Mouse (Mus musculus) spleen, adult 2 months (tissue): Measurements from ENCODE around the gene Ddb2. TPM values are rescaled to one million over a fixed set of nuclear protein-coding genes. Genes with fewer than 3 reads are reported as not detected.
"Not testable (repeated sequence)": the region's sequence is repeated elsewhere in the genome, so short reads cannot be mapped to it uniquely, and the experiment has no call there.

Experiments
- DNase-seq, 2 experiments: peaks; one replicate each; pipeline versions ENCODE4 v3.0.0 to v3.0.0-alpha.2; 2012 to 2021; ENCODE audit warnings: low spot score in 2 of 2, low read depth in 1 of 2
- H3K27ac ChIP-seq: fragments of 200-500 bp; 2 replicates; pipeline ENCODE4 v1.5.1; 2012; ENCODE audit warnings: low read length, inconsistent platforms; ENCODE audit not compliant: insufficient read depth
- H3K27me3 ChIP-seq: fragments of 200-500 bp; 2 replicates; pipeline ENCODE4 v1.6.1; 2012; ENCODE audit warnings: mild to moderate bottlenecking, moderate library complexity, low read length, inconsistent platforms; ENCODE audit not compliant: control insufficient read depth, insufficient read depth
- H3K36me3 ChIP-seq: fragments of 200-500 bp; 2 replicates; pipeline ENCODE4 v1.6.1; 2012; ENCODE audit warnings: mild to moderate bottlenecking, low read length, inconsistent platforms; ENCODE audit not compliant: control insufficient read depth, insufficient read depth
- H3K4me1 ChIP-seq: fragments of 200-500 bp; 2 replicates; pipeline ENCODE4 v1.6.1; 2011; ENCODE audit warnings: inconsistent platforms; ENCODE audit not compliant: control insufficient read depth, insufficient read depth, insufficient read length
- H3K4me3 ChIP-seq: fragments of 200-500 bp; 2 replicates; pipeline ENCODE4 v1.5.1; 2011; ENCODE audit warnings: mild to moderate bottlenecking, inconsistent platforms; ENCODE audit not compliant: insufficient read depth, insufficient read length; ENCODE audit errors: extremely low read depth
- CTCF ChIP-seq: fragments of 200-500 bp; IDR thresholded peaks from 2 replicates; pipeline ENCODE4 v1.5.1; 2011; ENCODE audit warnings: mild to moderate bottlenecking, inconsistent platforms; ENCODE audit not compliant: insufficient read depth, insufficient read length, insufficient replicate concordance; ENCODE audit errors: extremely low read depth
- POLR2A ChIP-seq: fragments of 200-500 bp; IDR thresholded peaks from 2 replicates; pipeline ENCODE4 v1.6.1; 2011; ENCODE audit warnings: low read depth, low read length, inconsistent platforms
- WGBS: fragments of 180-500 bp; shearing (Covaris S2); methylation state at CpG from one replicate; pipeline ENCODE4 v1.1.7; 2018; 5-methylcytosine and 5-hydroxymethylcytosine counted together
- polyA plus RNA-seq: library from polyadenylated mRNA; depleted of rRNA; stranded (reverse); fragments of >200 nt; gene quantifications from 2 replicates; pipeline ENCODE4 v1.2.3, GENCODE M21; 2012

Gene Ddb2
- polyA plus RNA-seq, 1 experiment = 18.3 TPM

- no peak overlapping the region for H3K27ac ChIP-seq
- no peak overlapping the region for H3K4me3 ChIP-seq
- TF ChIP-seq POLR2A (no peak), CTCF (no peak)
- H3K4me1 ChIP-seq = peaks cover 5% of the 10 kb centered on the region
- no peaks in the 10 kb centered on the region for H3K36me3 ChIP-seq
- WGBS = 58% methylated on average over 8 of the region's 8 CpGs
- no peak for DNase-seq
- H3K27me3 ChIP-seq = peaks cover 22% of the 10 kb centered on the region
These were observed 18.1 kb upstream of the Ddb2 start for GRCm38 (mm10) chr2:91254725-91255380.

- DNase-seq = no peak
- H3K4me3 ChIP-seq = no peak overlapping the region
- TF ChIP-seq CTCF (no peak), POLR2A (no peak)
- no peak overlapping the region for H3K27ac ChIP-seq
- peaks cover 15% of the 10 kb centered on the region for H3K27me3 ChIP-seq
- WGBS = 61% methylated on average over 4 of the region's 4 CpGs
- peaks cover 5% of the 10 kb centered on the region for H3K4me1 ChIP-seq
- H3K36me3 ChIP-seq = no peaks in the 10 kb centered on the region
These were observed 15.7 kb upstream of the Ddb2 start for GRCm38 (mm10) chr2:91252512-91252911.

- Histone ChIP-seq H3K27me3 (peaks cover 12% of the 10 kb centered on the region), H3K4me3 (no peak overlapping the region), H3K27ac (no peak overlapping the region), H3K4me1 (peaks cover 3% of the 10 kb centered on the region), H3K36me3 (no peaks in the 10 kb centered on the region)
- no peak for DNase-seq
- TF ChIP-seq CTCF (no peak), POLR2A (no peak)
- 76% methylated on average over 4 of the region's 4 CpGs for WGBS
These were observed 15.2 kb upstream of the Ddb2 start for GRCm38 (mm10) chr2:91252001-91252400.

DNA sequence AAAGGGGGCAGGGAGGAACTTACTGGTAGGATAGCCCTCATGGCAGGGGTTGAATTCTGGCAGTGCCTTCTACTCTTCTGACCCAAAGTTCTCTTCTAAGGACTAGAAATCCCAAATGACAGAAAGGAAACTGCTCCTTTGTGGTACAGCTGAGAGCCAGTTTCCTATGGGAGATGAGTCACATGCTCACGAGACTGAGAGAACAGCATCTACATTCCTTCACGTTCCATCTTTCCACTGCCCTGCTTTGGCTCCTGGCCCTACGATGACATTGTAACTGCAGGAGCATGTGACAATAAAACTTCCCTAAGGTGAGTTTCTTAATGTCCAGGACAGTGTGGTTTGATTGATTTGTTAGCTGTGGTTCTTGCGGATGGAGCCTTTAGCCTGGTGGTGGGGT is 11.6 kb upstream of the Ddb2 start:
- 91% methylated on average over 4 of the region's 4 CpGs for WGBS
- no peaks in the 10 kb centered on the region for H3K36me3 ChIP-seq
- no peak overlapping the region for H3K27ac ChIP-seq
- no peak overlapping the region for H3K4me3 ChIP-seq
- TF ChIP-seq POLR2A = no peak
- TF ChIP-seq CTCF = no peak
- H3K4me1 ChIP-seq = no peaks in the 10 kb centered on the region
- DNase-seq = no peak
- H3K27me3 ChIP-seq = no peaks in the 10 kb centered on the region

DNA sequence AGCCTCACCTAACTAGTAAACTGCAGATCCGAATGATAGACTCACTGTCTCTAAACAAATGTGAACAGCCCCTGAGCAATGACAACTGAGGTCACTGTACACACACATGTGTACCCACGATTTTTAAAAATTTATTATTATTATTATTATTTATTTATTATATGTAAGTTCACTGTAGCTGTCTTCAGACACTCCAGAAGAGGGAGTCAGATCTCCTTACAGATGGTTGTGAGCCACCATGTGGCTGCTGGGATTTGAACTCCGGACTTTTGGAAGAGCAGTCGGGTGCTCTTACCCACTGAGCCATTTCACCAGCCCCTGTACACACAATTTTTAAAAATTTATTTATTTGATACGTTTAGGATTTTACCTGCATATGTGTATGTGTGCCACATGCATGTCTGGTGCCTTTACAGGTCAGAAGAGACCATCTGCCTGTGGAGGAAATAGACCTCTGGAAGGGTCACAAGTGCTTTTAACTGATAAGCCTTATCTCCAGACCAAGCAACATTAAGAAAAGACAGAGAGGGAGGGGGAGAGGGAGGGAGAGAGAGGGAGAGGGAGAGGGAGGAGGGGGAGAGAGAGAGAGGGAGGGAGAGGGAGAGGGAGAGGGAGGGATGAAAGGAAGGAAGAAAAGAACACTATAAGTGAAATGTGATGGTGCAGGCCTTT is 7.9 kb upstream of the Ddb2 start:
- Histone ChIP-seq H3K4me1 (no peaks in the 10 kb centered on the region), H3K36me3 (no peaks in the 10 kb centered on the region), H3K4me3 (no peak overlapping the region), H3K27ac (no peak overlapping the region), H3K27me3 (no peaks in the 10 kb centered on the region)
- TF ChIP-seq CTCF (no peak), POLR2A (no peak)
- no peak for DNase-seq
- 78% methylated on average over 5 of the region's 5 CpGs for WGBS

DNA sequence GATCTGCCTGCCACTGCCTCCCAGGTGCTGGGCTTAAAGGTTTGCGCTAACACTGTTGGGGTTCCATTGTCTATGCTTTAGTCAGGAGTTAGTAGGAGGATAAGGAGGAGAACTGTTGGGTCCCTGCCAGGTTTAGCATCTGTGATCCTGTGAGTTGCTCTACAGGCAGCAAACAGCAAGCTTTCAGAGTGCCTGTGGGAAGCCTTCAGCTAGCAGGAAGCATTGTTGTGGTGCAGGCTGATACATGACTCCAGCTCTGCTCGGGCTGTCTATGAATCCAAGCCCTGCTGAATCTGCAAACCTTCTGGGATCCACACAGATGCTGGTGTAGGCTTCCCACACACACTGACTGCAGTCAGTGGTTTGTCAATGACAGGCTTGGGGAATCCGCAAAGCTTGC is 6.6 kb upstream of the Ddb2 start:
- H3K27me3 ChIP-seq = no peaks in the 10 kb centered on the region
- no peaks in the 10 kb centered on the region for H3K4me1 ChIP-seq
- WGBS = 81% methylated on average over 3 of the region's 3 CpGs
- no peak overlapping the region for H3K4me3 ChIP-seq
- H3K27ac ChIP-seq = no peak overlapping the region
- TF ChIP-seq POLR2A = no peak
- TF ChIP-seq CTCF = no peak
- H3K36me3 ChIP-seq = no peaks in the 10 kb centered on the region
- DNase-seq = no peak

DNA sequence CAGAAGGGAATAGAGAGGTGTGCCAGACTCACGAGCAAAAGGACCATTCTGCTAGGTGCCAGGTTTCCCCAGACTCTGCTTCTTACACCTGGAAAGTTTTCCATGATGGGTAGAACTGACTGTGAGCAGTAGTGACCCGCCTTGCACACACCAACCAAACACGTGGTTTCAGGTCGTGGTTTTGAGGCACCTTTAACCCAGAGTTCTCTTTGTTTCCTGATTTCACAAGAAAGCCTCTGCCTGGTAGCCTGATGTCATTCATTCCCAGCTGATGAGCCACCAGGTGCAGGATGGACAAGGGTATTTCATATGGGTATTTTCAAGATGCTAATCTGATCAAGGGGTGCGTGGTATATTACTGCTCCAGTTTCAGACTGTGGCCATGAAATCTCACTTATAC is 5.8 kb upstream of the Ddb2 start:
- Histone ChIP-seq H3K27me3 (no peaks in the 10 kb centered on the region), H3K4me1 (peaks cover 2% of the 10 kb centered on the region; the same call in 1 of the 2 replicates), H3K27ac (no peak overlapping the region), H3K36me3 (no peaks in the 10 kb centered on the region), H3K4me3 (no peak overlapping the region)
- no peak for DNase-seq
- TF ChIP-seq CTCF (no peak), POLR2A (no peak)
- WGBS = 36% methylated on average over 5 of the region's 5 CpGs

- H3K27me3 ChIP-seq, H3K36me3 ChIP-seq, DNase-seq, H3K4me1 ChIP-seq: not testable (repeated sequence)
- Histone ChIP-seq H3K4me3 (peak overlapping the region; percentile 82; the same call in 1 of the 2 replicates), H3K27ac (peak overlapping the region; percentile 96; the same call in 1 of the 2 replicates)
- WGBS = 39% methylated on average over 4 of the region's 4 CpGs
These were observed 814 bp upstream of the Ddb2 start for GRCm38 (mm10) chr2:91237511-91238080.
